Mouse (Mus musculus) kidney, adult 2 months (tissue): ENCODE results near the gene Ly6g6c.

ENCODE experiments used
- CTCF ChIP-seq: fragments of 200-500 bp; conservative IDR thresholded peaks from 2 replicates; pipeline ENCODE4 v1.5.1; 2011; ENCODE audit warnings: low read depth, mild to moderate bottlenecking, control low read depth, low read length, moderate library complexity, mixed read lengths; ENCODE audit not compliant: insufficient read depth, insufficient read length
- POLR2A ChIP-seq: fragments of 200-500 bp; IDR thresholded peaks from one replicate; pipeline ENCODE4 v1.6.1; 2011; ENCODE audit warnings: low read depth, low read length, control low read depth

- no peak for TF ChIP-seq CTCF
- TF ChIP-seq POLR2A: no peak
Measured at GRCm38 (mm10) chr17:35023756-35024155, 41.4 kb upstream of the Ly6g6c start.
